Mouse (Mus musculus) lung, embryonic 14.5 days (tissue): ENCODE data around the gene Ltbp3. TPM values are rescaled to one million over a fixed set of nuclear protein-coding genes. Genes with fewer than 3 reads are reported as not detected.

Experiments
- ATAC-seq: fragments of 200-750 bp; cut with Nextera tagmentation; 2 replicates; pipeline ENCODE4 v1.8.0; 2017; ENCODE audit warnings: mild to moderate bottlenecking, moderate TSS enrichment, moderate library complexity; ENCODE audit not compliant: insufficient read depth
- DNase-seq: peaks from one replicate; pipeline ENCODE4 v3.0.0-alpha.2; 2015
- H3K27ac ChIP-seq: fragments of 300-500 bp; sonication (generic); 2 replicates; pipeline ENCODE4 v1.5.1; 2014; ENCODE audit warnings: low read depth, mild to moderate bottlenecking, moderate library complexity
- H3K27me3 ChIP-seq: fragments of 300-500 bp; sonication (generic); 2 replicates; pipeline ENCODE4 v1.6.1; 2014; ENCODE audit warnings: low read length, control low read depth; ENCODE audit not compliant: insufficient read depth
- H3K36me3 ChIP-seq: fragments of 300-500 bp; sonication (generic); 2 replicates; pipeline ENCODE4 v1.6.1; 2014; ENCODE audit warnings: control low read depth; ENCODE audit not compliant: insufficient read depth
- H3K4me1 ChIP-seq: fragments of 300-500 bp; sonication (generic); 2 replicates; pipeline ENCODE4 v1.6.1; 2014; ENCODE audit warnings: antibody characterized with exemption, control low read depth; ENCODE audit not compliant: insufficient read depth
- H3K4me2 ChIP-seq: fragments of 300-500 bp; sonication (generic); 2 replicates; pipeline ENCODE4 v1.6.1; 2014; ENCODE audit warnings: mild to moderate bottlenecking
- H3K4me3 ChIP-seq: fragments of 300-500 bp; sonication (generic); 2 replicates; pipeline ENCODE4 v1.5.1; 2014; ENCODE audit warnings: low read depth, low read length
- H3K9ac ChIP-seq: fragments of 300-500 bp; sonication (generic); 2 replicates; pipeline ENCODE4 v1.6.1; 2014
- H3K9me3 ChIP-seq: fragments of 300-500 bp; sonication (generic); 2 replicates; pipeline ENCODE4 v1.6.1; 2016; ENCODE audit warnings: low read depth, low read length, control low read depth
- CTCF ChIP-seq: IDR thresholded peaks from 2 replicates; pipeline ENCODE4 v1.5.1; 2016; ENCODE audit warnings: antibody characterized with exemption, low read depth
- WGBS: fragments of 180-500 bp; shearing (Covaris S2); extraction: QIAGEN DNeasy Blood & Tissue Kit; methylation state at CpG from one replicate; pipeline ENCODE4 v1.1.7; 2014; 5-methylcytosine and 5-hydroxymethylcytosine counted together
- polyA plus RNA-seq: library from polyadenylated mRNA; unstranded; fragments of >200 nt; fragmentation: Nextera tagmentation; extraction: Ambion mirVana; gene quantifications from 2 replicates; pipeline ENCODE4 v1.2.1, GENCODE M21; 2014

The Ltbp3 gene
- polyA plus RNA-seq, 1 experiment from 2014 or later, result 51.8 TPM

- no peak overlapping the region for H3K4me3 ChIP-seq
- H3K9ac ChIP-seq, result peak overlapping the region; percentile 0; the same call in 1 of the 2 replicates
- H3K27me3 ChIP-seq, result no peaks in the 10 kb centered on the region
Measured at GRCm38 (mm10) chr19:5794771-5795576, 54.3 kb downstream of the Ltbp3 start.

GRCm38 (mm10) chr19:5795668-5796572, 55.2 kb downstream of the Ltbp3 start:
- DNase-seq (no peak), ATAC-seq (no peak)
- Histone ChIP-seq H3K4me1 (peaks cover 10% of the 10 kb centered on the region; the same call in 1 of the 2 replicates), H3K27ac (no peak overlapping the region), H3K27me3 (no peaks in the 10 kb centered on the region), H3K4me3 (peak overlapping the region; percentile 86), H3K9ac (peak overlapping the region; percentile 88), H3K4me2 (peak overlapping the region; percentile 99), H3K9me3 (no peaks in the 10 kb centered on the region), H3K36me3 (peaks cover 59% of the 10 kb centered on the region)
- WGBS, result 54% methylated on average over 11 of the region's 11 CpGs
- TF ChIP-seq CTCF, result no peak

More at GRCm38 (mm10) chr19:5794771-5795576, 54.3 kb downstream of the Ltbp3 start:
- peak overlapping the region; percentile 99; the same call in 1 of the 2 replicates for H3K4me2 ChIP-seq
- peak overlapping the region; percentile 19 for H3K27ac ChIP-seq
- H3K4me1 ChIP-seq, result peaks cover 10% of the 10 kb centered on the region; the same call in 1 of the 2 replicates
- peaks cover 51% of the 10 kb centered on the region for H3K36me3 ChIP-seq
- no peaks in the 10 kb centered on the region for H3K9me3 ChIP-seq
- peak; percentile 60 for DNase-seq
- ATAC-seq, result peak; percentile 19
- no peak for TF ChIP-seq CTCF
- WGBS, result 30% methylated on average over 5 of the region's 5 CpGs

GRCm38 (mm10) chr19:5796573-5797111, 55.9 kb downstream of the Ltbp3 start:
- ATAC-seq, result no peak
- no peaks in the 10 kb centered on the region for H3K9me3 ChIP-seq
- WGBS, result 58% methylated on average over 7 of the region's 7 CpGs
- H3K27ac ChIP-seq, result 0 out of 2 replicates have a peak overlapping the region, but pooled peaks have one; percentile 7
- H3K4me1 ChIP-seq, result peaks cover 10% of the 10 kb centered on the region; the same call in 1 of the 2 replicates
- no peak for TF ChIP-seq CTCF
- peak overlapping the region; percentile 99 for H3K4me2 ChIP-seq
- peaks cover 59% of the 10 kb centered on the region for H3K36me3 ChIP-seq
- H3K27me3 ChIP-seq, result no peaks in the 10 kb centered on the region
- H3K4me3 ChIP-seq, result peak overlapping the region; percentile 86
- peak; percentile 19 for DNase-seq
- peak overlapping the region; percentile 88 for H3K9ac ChIP-seq

GRCm38 (mm10) chr19:5797381-5798111, 56.8 kb downstream of the Ltbp3 start:
- Histone ChIP-seq H3K36me3 (peaks cover 59% of the 10 kb centered on the region), H3K9ac (peak overlapping the region; percentile 88), H3K4me2 (peak overlapping the region; percentile 99), H3K4me1 (peaks cover 10% of the 10 kb centered on the region; the same call in 1 of the 2 replicates), H3K9me3 (no peaks in the 10 kb centered on the region), H3K27ac (peak overlapping the region; percentile 51), H3K4me3 (peak overlapping the region; percentile 86), H3K27me3 (no peaks in the 10 kb centered on the region)
- WGBS, result 5% methylated on average over 7 of the region's 7 CpGs
- ATAC-seq, result no peak
- peak; percentile 51 for DNase-seq
- no peak for TF ChIP-seq CTCF

GRCm38 (mm10) chr19:5798700-5799479, 58.2 kb downstream of the Ltbp3 start:
- H3K4me1 ChIP-seq, result peaks cover 11% of the 10 kb centered on the region
- no peaks in the 10 kb centered on the region for H3K9me3 ChIP-seq
- H3K27me3 ChIP-seq, result no peaks in the 10 kb centered on the region
- DNase-seq (peak; percentile 69), ATAC-seq (no peak)
- H3K27ac ChIP-seq, result peak overlapping the region; percentile 67
- peak overlapping the region; percentile 99 for H3K4me2 ChIP-seq
- TF ChIP-seq CTCF, result no peak
- WGBS, result 0% methylated on average over 7 of the region's 7 CpGs
- H3K36me3 ChIP-seq, result peaks cover 59% of the 10 kb centered on the region
- peak overlapping the region; percentile 88 for H3K9ac ChIP-seq
- H3K4me3 ChIP-seq, result peak overlapping the region; percentile 86
